Mouse (Mus musculus): ENCODE results near the gene Khdc1a.
"Not testable (repeated sequence)": the region's sequence is repeated elsewhere in the genome, so short reads cannot be mapped to it uniquely, and the experiment has no call there.

Gene Khdc1a

GRCm38 (mm10) chr1:21349341-21349740 is at the start of gene Khdc1a:
TSS of gene Khdc1a (plus strand) at chr1:21349641.
- DNase-seq: no peak

- no peak for DNase-seq
Observed at GRCm38 (mm10) chr1:21299826-21300225, 49.6 kb upstream of the Khdc1a start.

- no peak for DNase-seq
Observed at GRCm38 (mm10) chr1:21301686-21302085, 47.8 kb upstream of the Khdc1a start.

GRCm38 (mm10) chr1:21304174-21304573 is 45.3 kb upstream of the Khdc1a start:
- DNase-seq: no peak

- no peak for DNase-seq
Observed at GRCm38 (mm10) chr1:21304646-21305045, 44.8 kb upstream of the Khdc1a start.

- DNase-seq: no peak
Observed at GRCm38 (mm10) chr1:21305443-21305842, 44.0 kb upstream of the Khdc1a start.

GRCm38 (mm10) chr1:21314336-21314735 is 35.1 kb upstream of the Khdc1a start:
- DNase-seq: no peak

- DNase-seq: no peak
Observed at GRCm38 (mm10) chr1:21315756-21316155, 33.7 kb upstream of the Khdc1a start.

- DNase-seq: no peak
Observed at GRCm38 (mm10) chr1:21316305-21316704, 33.1 kb upstream of the Khdc1a start.

- no peak for DNase-seq
Observed at GRCm38 (mm10) chr1:21318202-21318601, 31.2 kb upstream of the Khdc1a start.

- not testable (repeated sequence) for DNase-seq
Observed at GRCm38 (mm10) chr1:21320271-21320670, 29.2 kb upstream of the Khdc1a start.

- DNase-seq: no peak
Observed at GRCm38 (mm10) chr1:21321656-21322055, 27.8 kb upstream of the Khdc1a start.

- DNase-seq: no peak
Observed at GRCm38 (mm10) chr1:21323996-21324574, 25.4 kb upstream of the Khdc1a start.

GRCm38 (mm10) chr1:21324633-21325032 is 24.8 kb upstream of the Khdc1a start:
- no peak for DNase-seq

- no peak for DNase-seq
Observed at GRCm38 (mm10) chr1:21326733-21327132, 22.7 kb upstream of the Khdc1a start.

- DNase-seq: not testable (repeated sequence)
Observed at GRCm38 (mm10) chr1:21331161-21331560, 18.3 kb upstream of the Khdc1a start.

- DNase-seq: no peak
Observed at GRCm38 (mm10) chr1:21333222-21333973, 16.0 kb upstream of the Khdc1a start.

- DNase-seq: no peak
Observed at GRCm38 (mm10) chr1:21335836-21336235, 13.6 kb upstream of the Khdc1a start.

- DNase-seq: no peak
Observed at GRCm38 (mm10) chr1:21340745-21341144, 8.7 kb upstream of the Khdc1a start.

- peak; percentile 8 for DNase-seq
Observed at GRCm38 (mm10) chr1:21344253-21344652, 5.2 kb upstream of the Khdc1a start.

GRCm38 (mm10) chr1:21344752-21345151 is 4.7 kb upstream of the Khdc1a start:
- DNase-seq: not testable (repeated sequence)

GRCm38 (mm10) chr1:21368031-21368430 is 18.6 kb downstream of the Khdc1a start, which contains the start of gene Khdc1c:
TSS of gene Khdc1c (plus strand) at chr1:21368331.
- not testable (repeated sequence) for DNase-seq

- no peak for DNase-seq
Observed at GRCm38 (mm10) chr1:21383256-21383655, 33.8 kb downstream of the Khdc1a start, which contains the start of gene Khdc1b. TSS of gene Khdc1b (plus strand) at chr1:21383556.

- no peak for DNase-seq
Observed at GRCm38 (mm10) chr1:21391138-21391671, 41.8 kb downstream of the Khdc1a start.

All from cerebellum, adult 11 months (tissue).